Mouse (Mus musculus) kidney, adult 11 months (tissue): Measurements from ENCODE around the gene Oog1.
"Not testable (repeated sequence)": the region's sequence is repeated elsewhere in the genome, so short reads cannot be mapped to it uniquely, and the experiment has no call there.

Source experiments
- DNase-seq: peaks from one replicate; pipeline ENCODE4 v3.0.0; 2022

Gene Oog1

GRCm38 (mm10) chr12:87602388-87602787 is at the start of gene Oog1:
Gene Oog1 (plus strand): TSS chr12:87602688.
- DNase-seq, result not testable (repeated sequence)

- not testable (repeated sequence) for DNase-seq
Measured at GRCm38 (mm10) chr12:87601388-87601787, 1.1 kb upstream of the Oog1 start.

- DNase-seq, result not testable (repeated sequence)
Measured at GRCm38 (mm10) chr12:87618569-87618968, 16.1 kb downstream of the Oog1 start, which contains the start of gene Gm4027. Gene Gm4027 (plus strand): TSS chr12:87618869.

GRCm38 (mm10) chr12:87644520-87644919 is 42.0 kb downstream of the Oog1 start, which contains the start of gene Gm16381:
Gene Gm16381 (minus strand): TSS chr12:87644620.
- DNase-seq, result not testable (repeated sequence)

- DNase-seq, result not testable (repeated sequence)
Measured at GRCm38 (mm10) chr12:87652916-87653703, 50.6 kb downstream of the Oog1 start.
